8 mouse cellular contexts compared by ENCODE assay signal in the genomic region with DNA sequence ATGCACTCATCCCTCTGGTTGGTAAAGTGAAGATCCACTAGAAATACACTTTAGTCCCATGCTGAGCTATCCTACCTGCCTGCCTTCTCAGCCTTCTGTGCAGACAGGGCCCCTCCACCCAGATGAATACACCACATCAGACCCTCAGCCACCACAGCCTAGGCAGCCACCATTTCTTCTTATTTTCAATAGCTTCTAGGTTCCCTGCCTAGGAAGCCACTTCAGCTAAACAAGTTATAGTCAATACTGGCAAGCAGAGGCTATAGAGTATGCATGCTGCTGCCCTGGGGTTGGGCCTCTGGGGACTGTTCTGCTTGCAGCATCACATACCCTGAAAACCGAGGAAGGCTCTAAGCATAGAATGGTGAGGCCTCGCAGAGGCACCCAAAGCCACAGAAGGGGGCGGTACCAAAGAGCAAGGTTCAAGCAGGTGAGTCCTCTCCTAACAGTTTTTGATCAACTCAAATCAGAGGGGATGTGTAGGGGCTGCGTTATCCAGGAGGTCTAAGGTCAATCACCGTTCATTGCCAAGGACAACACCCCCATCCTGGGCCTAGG. TPM values are rescaled to one million over a fixed set of nuclear protein-coding genes. Genes with fewer than 3 reads are reported as not detected.
DNase-seq lines count a peak whose midpoint lies in the region; ATAC-seq and TF ChIP-seq lines count a peak whose summit lies in the region.

Gene Prpf6, plus strand, starts transcription at position 341 of the 558 bp plus-strand sequence.

- H3K27ac ChIP-seq in forebrain, embryonic 11.5 days (ENCODE audit: low read depth, low read length) = peak within 1 kb of the TSS; percentile 50; the same call in 1 of the 2 replicates

- H3K4me1 ChIP-seq in forebrain, embryonic 11.5 days (replicated peaks; ENCODE audit: control insufficient read depth, insufficient read depth, low read length) = peaks cover 5% of the 10 kb centered on the region; the same call in 1 of the 2 replicates

- peak within 1 kb of the TSS; percentile 85 for H3K4me2 ChIP-seq in forebrain, embryonic 11.5 days (ENCODE audit: low read depth, low read length, severe bottlenecking)

- intact Hi-C loops in heart, postnatal 36 days (cut with DNase I) = no loop called here

- 24% methylated on average over 5 of the region's 5 CpGs for WGBS in forebrain, embryonic 11.5 days

- H3K9me3 ChIP-seq in forebrain, embryonic 11.5 days (ENCODE audit: control insufficient read depth, low read length) = no peaks in the 10 kb centered on the region

- POLR2A ChIA-PET in Patski (lab: Charles Lee) = interaction anchor here (1.0 to 1.1 kb wide), 2 partner anchors 8 to 9 kb away, joined by 3 to 4 read pairs; no protein-coding TSS in a partner anchor

- H3K27me3 ChIP-seq in Patski = no peaks in the 10 kb centered on the region
- no peaks in the 10 kb centered on the region for H3K27me3 ChIP-seq in forebrain, embryonic 11.5 days (ENCODE audit: control insufficient read depth, insufficient read depth, low read length)

- peak within 1 kb of the TSS; percentile 92 for H3K9ac ChIP-seq in forebrain, embryonic 11.5 days (ENCODE audit: low read length)

- no peak for ATAC-seq in Patski
- ATAC-seq in forebrain, embryonic 11.5 days (replicated peaks; ENCODE audit: low FRiP score) = peak; percentile 8; the same call in 1 of the 2 replicates
- 0 out of 2 replicates have a peak, but pooled peaks have one; percentile 13 for ATAC-seq in megakaryocyte-erythroid progenitor cell, adult 5-6 weeks (replicated peaks; ENCODE audit: low FRiP score, low TSS enrichment, poor library complexity, severe bottlenecking)

- peaks cover 8% of the 10 kb centered on the region; the same call in 1 of the 2 replicates for H3K36me3 ChIP-seq in forebrain, embryonic 11.5 days (ENCODE audit: control insufficient read depth, insufficient read depth, low read length)

- peak within 1 kb of the TSS; percentile 94 for H3K4me3 ChIP-seq in forebrain, embryonic 11.5 days (ENCODE audit: low read depth, low read length)

- DNase-seq in cerebellum, adult 9-10 months = peak; percentile 55
- DNase-seq in cerebellum, postnatal 36 days = no peak
- no peak for DNase-seq in Patski (ENCODE audit: low read depth, low spot score)
- DNase-seq in forebrain, embryonic 11.5 days (ENCODE audit: low spot score) = peak; percentile 58
- DNase-seq in heart, postnatal 36 days = no peak
- DNase-seq in layer of hippocampus, postnatal 25 days (ENCODE audit: extremely low spot score in 1 of 2, low spot score in 1 of 2) = no peak
- peak; percentile 70 for DNase-seq in thymus, postnatal 4 days

- TF ChIP-seq CTCF in Patski (IDR thresholded peaks at IDR 0.05) = no peak

- in situ Hi-C loops in Patski (cut with MboI; ENCODE audit: low pct_unique_long_range_greater_than_20kb) = loop anchor here (25.0 kb wide), 1 partner anchor 1379 kb away; no protein-coding TSS in a partner anchor

- CTCF ChIA-PET in Patski (lab: Charles Lee) = interaction anchor here (0.8 to 1.4 kb wide), 2 partner anchors 10 to 69 kb away, joined by 4 to 5 read pairs; no protein-coding TSS in a partner anchor

RNA-seq across cellular contexts. Expression of gene Prpf6, which starts in this region (rescaled TPM):
- 77.4 TPM for polyA plus RNA-seq in Patski (2021)
- 76.5 and 82.4 TPM in 2 replicates for polyA plus RNA-seq in forebrain, embryonic 11.5 days (2014; fragmentation: Nextera tagmentation; extraction: Ambion mirVana)
- 10 to 100 TPM; 36.0 to 38.3 TPM for total RNA-seq in heart, postnatal 36 days (2021)
- total RNA-seq in layer of hippocampus, postnatal 25 days (2021) = 10 to 100 TPM; 57.9 to 58.8 TPM
- 31.2 and 40.7 TPM in 2 replicates for total RNA-seq in megakaryocyte-erythroid progenitor cell, adult 5-6 weeks (2014; fragmentation: Nextera tagmentation)
- 95.2 and 125 TPM in 2 replicates for total RNA-seq in megakaryocyte-erythroid progenitor cell, adult 5-6 weeks (2017)

Comparison
In these comparisons a context has a peak if more than half of its experiments do, and no peak if none do; other contexts are left out.
1. DNase-seq: peak in cerebellum, adult 9-10 months (single experiment), forebrain, embryonic 11.5 days (single experiment) and thymus, postnatal 4 days (single experiment); none in cerebellum, postnatal 36 days (0 of 2), Patski (single experiment), heart, postnatal 36 days (0 of 2) and layer of hippocampus, postnatal 25 days (0 of 2).